Mouse (Mus musculus): ENCODE measurements around the gene Ralbp1.

The Ralbp1 gene

DNA sequence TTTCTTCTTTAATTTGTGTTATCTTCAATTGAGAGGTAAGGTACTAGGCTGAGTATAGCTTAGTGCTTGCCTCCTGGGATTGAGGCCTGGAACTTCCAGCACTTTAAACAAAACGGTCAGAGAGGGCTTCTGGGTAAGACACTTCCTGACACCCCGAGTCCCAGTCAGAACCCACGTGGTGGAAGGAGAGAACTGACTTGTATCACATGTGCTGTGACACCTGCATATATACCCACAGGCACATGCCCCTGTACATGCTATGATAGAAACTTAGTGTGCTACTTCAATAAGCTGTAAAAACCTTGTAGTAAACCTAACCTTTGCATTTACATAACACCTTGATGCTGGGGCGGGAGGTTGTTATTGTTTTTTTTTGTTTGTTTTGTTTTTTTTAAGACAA, 87.2 kb downstream of the Ralbp1 start:
- no peak for DNase-seq (ENCODE audit: low spot score in 2 of 2)
